Mouse (Mus musculus): Measurements from ENCODE around the gene 2210418O10Rik. TPM values are rescaled to one million over a fixed set of nuclear protein-coding genes. Genes with fewer than 3 reads are reported as not detected.
"Not testable (repeated sequence)": the region's sequence is repeated elsewhere in the genome, so short reads cannot be mapped to it uniquely, and the experiment has no call there.

2210418O10Rik gene
- 8.0 and 15.0 TPM in 2 replicates for polyA plus RNA-seq (2014; fragmentation: Nextera tagmentation; extraction: Ambion mirVana)

- not testable (repeated sequence) for H3K9ac ChIP-seq (ENCODE audit: low read length); H3K27me3 ChIP-seq (ENCODE audit: control insufficient read depth, insufficient read depth, low read length); ATAC-seq (replicated peaks; ENCODE audit: low FRiP score); H3K4me1 ChIP-seq (replicated peaks; ENCODE audit: control insufficient read depth, insufficient read depth, low read length); H3K4me3 ChIP-seq (ENCODE audit: low read depth, low read length); DNase-seq (ENCODE audit: low spot score); H3K9me3 ChIP-seq (ENCODE audit: control insufficient read depth, low read length); H3K4me2 ChIP-seq (ENCODE audit: low read depth, low read length, severe bottlenecking); H3K27ac ChIP-seq (ENCODE audit: low read depth, low read length); H3K36me3 ChIP-seq (ENCODE audit: control insufficient read depth, insufficient read depth, low read length)
- WGBS, result no CpG with 5 or more reads among the region's 2 CpGs
Measured at GRCm38 (mm10) chr2:176226269-176226668, at the start of gene 2210418O10Rik. 2210418O10Rik (plus strand) TSS chr2:176226569.

- H3K27ac ChIP-seq (ENCODE audit: low read depth, low read length); H3K36me3 ChIP-seq (ENCODE audit: control insufficient read depth, insufficient read depth, low read length); H3K27me3 ChIP-seq (ENCODE audit: control insufficient read depth, insufficient read depth, low read length); H3K9ac ChIP-seq (ENCODE audit: low read length); H3K4me3 ChIP-seq (ENCODE audit: low read depth, low read length); DNase-seq (ENCODE audit: low spot score); H3K4me2 ChIP-seq (ENCODE audit: low read depth, low read length, severe bottlenecking); ATAC-seq (replicated peaks; ENCODE audit: low FRiP score); H3K9me3 ChIP-seq (ENCODE audit: control insufficient read depth, low read length); H3K4me1 ChIP-seq (replicated peaks; ENCODE audit: control insufficient read depth, insufficient read depth, low read length): not testable (repeated sequence)
- WGBS, result no CpG with 5 or more reads among the region's 1 CpGs
Measured at GRCm38 (mm10) chr2:176248519-176248918, 22.1 kb downstream of the 2210418O10Rik start.

Other genes with a start within 250 kb of the 2210418O10Rik start
- gene Gm2004, start 76.7 kb upstream of the 2210418O10Rik start, polyA plus RNA-seq (2014; fragmentation: Nextera tagmentation; extraction: Ambion mirVana), result 1.1 and 1.3 TPM in 2 replicates
- not detected in 2 replicates for gene Gm11009, start 92.9 kb downstream of the 2210418O10Rik start, polyA plus RNA-seq (2014; fragmentation: Nextera tagmentation; extraction: Ambion mirVana)
- gene Gm14435, start 197.0 kb downstream of the 2210418O10Rik start, polyA plus RNA-seq (2014; fragmentation: Nextera tagmentation; extraction: Ambion mirVana), result 11.4 and 13.1 TPM in 2 replicates

Data from forebrain, embryonic 11.5 days (tissue).